Mouse (Mus musculus) small intestine, adult 2 months (tissue): ENCODE measurements around the gene Tnks2. TPM values are rescaled to one million over a fixed set of nuclear protein-coding genes. Genes with fewer than 3 reads are reported as not detected.
"Not testable (repeated sequence)": the region's sequence is repeated elsewhere in the genome, so short reads cannot be mapped to it uniquely, and the experiment has no call there.

Experiments
- H3K27ac ChIP-seq: fragments of 200-500 bp; 2 replicates; pipeline ENCODE4 v1.5.1; 2012; ENCODE audit warnings: low read depth, low read length, control low read depth, inconsistent platforms; ENCODE audit not compliant: insufficient read depth
- H3K27me3 ChIP-seq: fragments of 200-500 bp; 2 replicates; pipeline ENCODE4 v1.6.1; 2012; ENCODE audit warnings: mild to moderate bottlenecking, moderate library complexity, low read length, inconsistent platforms; ENCODE audit not compliant: control insufficient read depth, insufficient read depth
- H3K36me3 ChIP-seq: fragments of 200-500 bp; 2 replicates; pipeline ENCODE4 v1.6.1; 2012; ENCODE audit warnings: mild to moderate bottlenecking, low read length, control low read depth, inconsistent platforms; ENCODE audit not compliant: control insufficient read depth, insufficient read depth
- H3K4me1 ChIP-seq: fragments of 200-500 bp; 2 replicates; pipeline ENCODE4 v1.6.1; 2012; ENCODE audit warnings: low read length, inconsistent platforms, mixed read lengths; ENCODE audit not compliant: control insufficient read depth, insufficient read depth, insufficient read length
- H3K4me3 ChIP-seq: fragments of 200-500 bp; 2 replicates; pipeline ENCODE4 v1.5.1; 2012; ENCODE audit warnings: low read depth, mild to moderate bottlenecking, control low read depth, inconsistent platforms, low read length, moderate library complexity
- CTCF ChIP-seq: fragments of 200-500 bp; IDR thresholded peaks from 2 replicates; pipeline ENCODE4 v1.5.1; 2012; ENCODE audit warnings: low read depth, mild to moderate bottlenecking, control low read depth, inconsistent platforms, low read length, moderate library complexity, mixed read lengths; ENCODE audit not compliant: insufficient replicate concordance, insufficient read length; ENCODE audit errors: extremely low read depth
- POLR2A ChIP-seq: fragments of 200-500 bp; IDR thresholded peaks from 2 replicates; pipeline ENCODE4 v1.6.1; 2012; ENCODE audit warnings: low read depth, mild to moderate bottlenecking, control low read depth, inconsistent platforms, low read length, moderate library complexity
- WGBS: fragments of 180-500 bp; shearing (Covaris S2); methylation state at CpG from one replicate; pipeline ENCODE4 v1.1.7; 2018; 5-methylcytosine and 5-hydroxymethylcytosine counted together
- polyA plus RNA-seq: library from polyadenylated mRNA; depleted of rRNA; stranded (reverse); fragments of >200 nt; gene quantifications from 2 replicates; pipeline ENCODE4 v1.2.3, GENCODE M21; 2012

Gene Tnks2
- polyA plus RNA-seq, 1 experiment = 13.2 TPM

DNA sequence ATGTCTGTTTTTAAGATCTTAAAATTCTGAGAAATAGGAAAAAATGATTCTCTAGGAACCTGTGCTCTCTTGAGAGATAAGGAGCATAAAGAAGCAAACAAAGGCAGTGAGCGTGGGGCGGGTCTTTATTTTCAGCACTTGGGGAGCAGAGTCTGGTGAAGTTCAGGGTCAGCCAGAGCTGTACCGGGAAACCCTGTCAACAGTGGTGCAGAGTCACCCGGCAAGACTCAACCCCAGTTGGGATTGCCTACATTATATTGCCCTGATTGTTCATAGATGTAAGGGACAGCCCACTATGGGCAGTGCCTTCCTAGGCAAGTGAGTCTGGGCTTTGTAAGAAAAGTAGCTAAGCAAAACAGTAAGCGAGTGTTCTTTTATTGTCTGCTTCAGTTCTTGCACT lies 11.9 kb downstream of the Tnks2 start:
- Histone ChIP-seq H3K36me3 (peaks cover 26% of the 10 kb centered on the region), H3K4me1 (no peaks in the 10 kb centered on the region), H3K27me3 (no peaks in the 10 kb centered on the region), H3K27ac (no peak overlapping the region), H3K4me3 (no peak overlapping the region)
- WGBS = 45% methylated on average over 5 of the region's 5 CpGs
- no peak for TF ChIP-seq CTCF

GRCm38 (mm10) chr19:36853831-36854230 lies 19.8 kb downstream of the Tnks2 start:
- TF ChIP-seq CTCF (no peak), POLR2A (no peak)
- Histone ChIP-seq H3K27me3 (no peaks in the 10 kb centered on the region), H3K4me3 (no peak overlapping the region), H3K36me3 (peaks cover 48% of the 10 kb centered on the region), H3K27ac (no peak overlapping the region), H3K4me1 (no peaks in the 10 kb centered on the region)
- 89% methylated on average over 2 of the region's 2 CpGs for WGBS

DNA sequence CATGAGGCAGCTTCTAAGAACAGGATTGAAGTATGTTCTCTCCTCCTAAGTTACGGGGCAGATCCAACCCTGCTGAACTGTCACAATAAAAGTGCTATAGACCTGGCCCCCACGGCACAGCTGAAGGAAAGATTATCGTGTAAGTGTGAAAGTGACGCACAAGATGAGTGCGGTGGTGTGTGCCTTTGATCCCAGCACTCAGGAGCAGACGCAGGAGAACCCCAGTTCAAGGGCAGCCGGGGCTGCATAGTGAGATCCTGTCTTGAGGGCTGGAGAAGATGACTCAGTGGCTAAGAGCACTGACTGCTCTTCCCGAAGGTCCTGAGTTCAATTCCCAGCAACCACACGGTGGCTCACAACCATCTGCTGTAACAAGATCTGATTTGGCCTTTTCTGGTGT lies 23.8 kb downstream of the Tnks2 start:
- Histone ChIP-seq H3K27me3 (no peaks in the 10 kb centered on the region), H3K27ac (no peak overlapping the region), H3K4me1 (no peaks in the 10 kb centered on the region), H3K4me3 (no peak overlapping the region), H3K36me3 (peaks cover 54% of the 10 kb centered on the region)
- TF ChIP-seq POLR2A (no peak), CTCF (no peak)
- WGBS = 89% methylated on average over 9 of the region's 9 CpGs

DNA sequence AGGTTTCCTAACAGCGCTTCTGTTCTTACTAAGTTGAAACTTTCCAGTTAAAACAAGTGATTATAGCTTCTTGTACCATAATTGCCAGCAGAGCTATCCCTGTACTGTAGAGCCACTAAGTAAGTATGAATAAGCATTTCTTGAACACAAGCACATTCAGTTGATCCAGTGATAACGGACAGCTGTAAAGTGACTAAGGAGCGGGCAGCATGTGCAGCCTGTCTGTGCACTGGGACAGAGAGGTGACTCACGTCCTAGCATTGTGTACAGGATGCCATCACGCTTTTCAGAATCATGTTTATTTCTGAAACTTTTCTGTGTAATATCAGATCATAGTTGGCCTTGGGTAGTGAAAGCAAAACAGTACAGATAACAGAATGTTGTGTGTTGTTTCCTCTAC lies 26.4 kb downstream of the Tnks2 start:
- Histone ChIP-seq H3K4me3 (no peak overlapping the region), H3K36me3 (peaks cover 51% of the 10 kb centered on the region), H3K27me3 (no peaks in the 10 kb centered on the region), H3K4me1 (no peaks in the 10 kb centered on the region), H3K27ac (no peak overlapping the region)
- TF ChIP-seq CTCF = no peak
- no peak for TF ChIP-seq POLR2A
- WGBS = 88% methylated on average over 5 of the region's 5 CpGs

DNA sequence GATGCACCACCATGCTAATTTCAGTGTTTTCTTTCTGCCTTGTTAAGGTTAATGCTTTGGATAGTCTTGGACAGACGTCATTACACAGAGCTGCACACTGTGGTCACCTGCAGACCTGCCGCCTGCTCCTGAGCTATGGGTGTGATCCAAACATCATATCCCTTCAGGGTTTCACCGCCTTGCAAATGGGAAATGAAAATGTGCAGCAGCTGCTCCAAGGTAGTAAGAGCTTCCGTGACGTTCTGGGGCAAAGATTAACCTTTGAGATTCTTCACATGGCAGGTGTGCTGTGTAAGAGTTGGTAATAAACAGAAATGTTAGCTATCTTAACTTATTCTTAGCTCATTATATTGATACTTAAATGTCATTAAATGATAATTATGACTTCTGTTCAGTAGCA lies 31.9 kb downstream of the Tnks2 start:
- Histone ChIP-seq H3K27me3 (no peaks in the 10 kb centered on the region), H3K4me1 (no peaks in the 10 kb centered on the region), H3K4me3 (no peak overlapping the region), H3K36me3 (peaks cover 51% of the 10 kb centered on the region), H3K27ac (no peak overlapping the region)
- 36% methylated on average over 5 of the region's 5 CpGs for WGBS
- TF ChIP-seq CTCF (no peak), POLR2A (no peak)

GRCm38 (mm10) chr19:36867416-36867815 lies 33.4 kb downstream of the Tnks2 start:
- WGBS = 91% methylated on average over 8 of the region's 8 CpGs
- TF ChIP-seq CTCF (no peak), POLR2A (no peak)
- no peaks in the 10 kb centered on the region for H3K4me1 ChIP-seq
- no peaks in the 10 kb centered on the region for H3K27me3 ChIP-seq
- no peak overlapping the region for H3K4me3 ChIP-seq
- no peak overlapping the region for H3K27ac ChIP-seq
- H3K36me3 ChIP-seq = peaks cover 52% of the 10 kb centered on the region

- TF ChIP-seq CTCF = peak; percentile 5; the same call in 1 of the 2 replicates
- H3K4me3 ChIP-seq, H3K4me1 ChIP-seq, H3K27ac ChIP-seq, H3K27me3 ChIP-seq: not testable (repeated sequence)
- peaks cover 53% of the 10 kb centered on the region for H3K36me3 ChIP-seq
- 73% methylated on average over 3 of the region's 3 CpGs for WGBS
Measured at GRCm38 (mm10) chr19:36868675-36869074, 34.6 kb downstream of the Tnks2 start.

GRCm38 (mm10) chr19:36874651-36875050 lies 40.6 kb downstream of the Tnks2 start:
- TF ChIP-seq POLR2A = no peak
- TF ChIP-seq CTCF = no peak
- no peak overlapping the region for H3K4me3 ChIP-seq
- H3K36me3 ChIP-seq = peaks cover 68% of the 10 kb centered on the region
- H3K27me3 ChIP-seq = no peaks in the 10 kb centered on the region
- no peak overlapping the region for H3K27ac ChIP-seq
- H3K4me1 ChIP-seq = no peaks in the 10 kb centered on the region
- WGBS = 84% methylated on average over 2 of the region's 2 CpGs
